Mouse (Mus musculus) brain, adult 2 months (tissue): ENCODE results near the gene Acot6.

Source experiments
- DNase-seq: peaks from one replicate; pipeline ENCODE4 v3.0.0; 2011; ENCODE audit warnings: low read depth, low spot score

Gene Acot6

DNA sequence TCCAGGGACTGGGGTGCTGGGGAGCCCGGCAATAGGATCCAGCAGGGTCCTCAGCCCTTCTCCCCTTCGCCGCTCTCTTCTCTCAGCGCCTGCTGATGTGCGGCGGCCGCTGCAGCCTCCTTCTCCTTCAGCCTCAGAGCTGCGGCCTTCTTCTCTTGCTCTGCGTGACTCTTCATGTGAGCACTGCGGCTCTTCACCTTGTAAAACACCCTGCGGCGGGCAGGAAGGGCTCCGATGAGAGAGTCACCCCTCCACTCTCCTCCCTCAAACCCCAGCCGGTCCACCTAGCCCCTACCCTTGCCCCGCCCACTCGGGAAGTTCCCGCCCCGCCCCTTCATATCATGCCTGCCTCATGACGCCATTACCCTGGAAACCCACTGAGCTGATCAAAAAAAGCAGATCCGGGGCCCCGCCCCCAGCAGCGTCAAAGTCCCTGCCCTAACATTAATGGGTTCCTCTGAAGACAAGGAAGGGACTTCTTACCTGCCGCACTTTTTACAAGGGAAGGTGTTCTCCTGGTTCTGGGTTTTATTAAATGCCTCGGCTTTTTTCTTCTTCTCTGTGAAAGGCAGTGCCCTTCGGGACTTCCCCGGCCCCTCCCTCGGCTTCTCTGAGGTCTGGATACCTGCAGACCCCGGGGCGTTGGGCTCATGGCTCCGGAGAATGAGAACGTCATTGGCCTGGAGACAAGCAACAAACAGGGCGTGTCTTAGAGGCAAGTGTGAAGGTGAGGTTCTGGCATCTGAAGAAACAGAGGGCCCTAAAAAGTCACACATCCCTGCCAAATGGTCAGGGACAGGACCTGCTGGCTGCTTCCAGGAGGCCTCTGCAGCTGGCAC, 52.1 kb downstream of the Acot6 start:
- DNase-seq, result no peak

GRCm38 (mm10) chr12:84153414-84153813, 53.0 kb downstream of the Acot6 start:
- no peak for DNase-seq

DNA sequence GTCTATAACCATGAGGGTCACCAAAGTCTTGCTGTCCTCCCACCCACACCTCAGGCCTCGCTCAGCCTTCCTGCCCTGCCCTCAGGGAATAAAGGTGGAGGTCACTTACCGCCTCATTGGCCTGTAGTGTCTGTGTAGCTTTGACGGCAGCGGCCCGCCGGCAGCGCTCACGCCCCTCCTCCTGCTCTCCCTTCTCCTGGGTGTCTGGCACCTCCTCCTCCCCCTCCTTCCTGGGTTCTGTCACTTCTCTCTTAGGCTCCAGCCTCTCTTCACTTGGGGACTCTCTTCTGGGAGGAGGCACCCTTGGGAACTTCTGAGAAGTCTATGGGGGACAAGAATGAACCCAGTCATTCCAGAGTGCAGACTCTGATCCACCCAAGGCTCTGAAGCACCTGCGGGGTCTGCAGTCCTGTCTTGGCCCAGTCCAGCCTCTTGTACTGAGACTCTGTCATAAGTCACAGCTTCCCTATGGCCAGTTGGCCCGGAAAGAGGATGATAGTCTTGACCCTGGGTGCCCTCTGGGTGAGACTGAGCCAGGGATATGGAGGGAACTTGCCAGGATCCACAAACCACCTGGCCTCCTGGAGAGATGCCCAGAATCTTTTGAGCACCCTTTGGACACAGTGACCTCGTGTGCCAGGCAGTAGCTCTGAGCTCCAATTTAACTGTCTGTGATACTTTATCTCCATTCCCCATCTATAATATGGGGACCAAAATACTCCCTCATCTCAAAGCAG, 54.5 kb downstream of the Acot6 start:
- DNase-seq, result peak; percentile 97

DNA sequence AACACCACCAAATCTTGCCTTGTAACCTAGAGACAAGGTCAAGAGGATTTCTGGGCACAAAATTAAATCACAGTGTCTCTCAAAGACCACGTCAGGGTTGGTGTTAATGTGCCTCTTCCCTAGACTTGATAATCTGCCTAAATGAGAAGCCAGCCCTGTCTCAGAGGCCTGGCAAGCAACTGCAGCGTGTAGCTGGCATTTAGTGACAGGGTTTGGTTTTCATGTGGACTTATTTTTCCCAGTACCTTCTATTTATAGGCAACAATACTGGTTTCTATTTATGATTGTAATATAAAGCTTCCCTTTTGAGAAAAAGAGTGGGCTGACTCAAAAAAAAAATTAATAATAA, 55.0 kb downstream of the Acot6 start:
- DNase-seq, result peak; percentile 78

DNA sequence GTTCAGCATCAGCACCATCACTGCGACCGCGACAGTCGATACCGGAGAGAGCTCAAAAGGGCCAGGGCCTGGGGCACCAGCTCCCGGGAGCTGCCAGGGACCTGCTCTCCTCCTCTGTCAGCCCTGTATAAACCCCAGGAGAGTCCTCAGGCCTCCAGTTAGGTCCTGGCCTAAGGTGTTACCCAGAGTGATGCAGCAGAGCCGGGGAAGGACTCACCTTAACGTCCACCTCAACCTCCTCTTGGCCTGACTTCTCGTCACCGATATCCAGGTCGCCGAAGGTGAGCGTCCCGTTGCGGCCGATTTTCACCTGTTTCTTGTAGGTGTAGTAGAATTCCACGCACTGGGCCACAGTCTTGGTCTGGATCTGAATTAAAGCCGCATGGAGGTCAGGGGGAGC, 55.8 kb downstream of the Acot6 start:
- no peak for DNase-seq

DNA sequence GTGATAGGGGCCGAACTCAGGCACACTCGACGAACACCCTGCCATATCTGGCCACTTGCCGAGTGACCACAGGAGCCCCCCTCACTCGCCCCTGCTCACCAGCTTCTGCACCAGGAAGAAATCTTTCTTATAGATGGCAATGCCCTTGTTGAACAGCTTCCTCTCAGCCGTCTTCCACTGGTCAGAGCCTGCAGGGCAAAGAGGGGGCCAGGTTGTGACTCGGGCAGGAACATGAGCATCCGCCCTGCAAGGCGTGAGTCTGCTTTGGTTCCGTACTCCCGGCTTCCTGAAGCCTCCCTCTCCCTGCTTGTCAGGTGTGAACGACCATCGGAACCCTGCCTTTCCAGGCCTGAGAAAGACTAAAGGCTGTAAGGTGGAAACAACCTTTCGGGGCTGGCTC, 57.7 kb downstream of the Acot6 start:
- no peak for DNase-seq

DNA sequence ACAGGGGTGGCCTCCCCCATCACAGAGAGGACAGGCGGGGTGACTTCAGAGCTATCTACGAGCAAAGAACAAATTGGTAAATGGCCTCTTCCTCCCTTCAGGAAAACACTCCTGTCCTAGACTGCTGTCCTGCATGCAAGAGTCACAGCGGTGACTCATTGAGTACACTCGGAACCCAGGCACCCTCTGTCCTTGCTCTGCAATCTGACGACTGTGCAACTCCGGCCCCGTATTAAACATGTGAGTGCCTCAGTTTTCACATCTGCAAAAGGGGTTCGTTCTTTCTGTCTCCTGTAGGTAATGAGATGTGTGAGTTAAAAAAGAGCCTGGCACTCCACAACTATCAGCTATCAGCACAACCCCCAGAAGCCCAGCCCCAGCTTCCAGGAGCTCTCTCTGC, 60.0 kb downstream of the Acot6 start:
- no peak for DNase-seq
